In genomic region chr1:171402991-171403390, GRCm38 (mm10) we compare ENCODE assay signal across 16 mouse cellular contexts.
"Had no signal": no experiment of that assay in that cellular context is flagged by ENCODE, and none has a peak within 500 bp of the region (broad histone marks: within the 10 kb centered on the region; RNA-seq: fewer than 3 reads in every experiment).

No protein-coding gene starts in this region.

- H3K9me3 ChIP-seq: neural tube, embryonic 13.5 days; neural tube, embryonic 15.5 days; stomach, embryonic 15.5 days had no signal

- H3K36me3 ChIP-seq: neural tube, embryonic 13.5 days; neural tube, embryonic 15.5 days; stomach, embryonic 15.5 days had no signal

- H3K4me1 ChIP-seq: neural tube, embryonic 13.5 days; neural tube, embryonic 15.5 days; stomach, embryonic 15.5 days had no signal

- H3K9ac ChIP-seq: neural tube, embryonic 13.5 days; neural tube, embryonic 15.5 days; stomach, embryonic 15.5 days had no signal

- H3K4me2 ChIP-seq: neural tube, embryonic 13.5 days; neural tube, embryonic 15.5 days; stomach, embryonic 15.5 days had no signal

- DNase-seq: retina, postnatal 1 day; right cerebral cortex, adult 18-20 months; right cerebral cortex, postnatal 14 days; right cerebral cortex, postnatal 25 days; right cerebral cortex, postnatal 4 days; spleen, adult 18-20 months; thymus, adult 18-20 months; thymus, adult 2 months; thymus, postnatal 14 days; thymus, postnatal 25 days; thymus, postnatal 36 days; thymus, postnatal 4 days had no signal

- H3K27ac ChIP-seq: neural tube, embryonic 13.5 days; neural tube, embryonic 15.5 days; stomach, embryonic 15.5 days; stomach, postnatal 0 days had no signal

- H3K4me3 ChIP-seq: neural tube, embryonic 13.5 days; neural tube, embryonic 15.5 days; stomach, embryonic 15.5 days had no signal
